Mouse (Mus musculus): ENCODE measurements around the gene Slc25a45.

DNA sequence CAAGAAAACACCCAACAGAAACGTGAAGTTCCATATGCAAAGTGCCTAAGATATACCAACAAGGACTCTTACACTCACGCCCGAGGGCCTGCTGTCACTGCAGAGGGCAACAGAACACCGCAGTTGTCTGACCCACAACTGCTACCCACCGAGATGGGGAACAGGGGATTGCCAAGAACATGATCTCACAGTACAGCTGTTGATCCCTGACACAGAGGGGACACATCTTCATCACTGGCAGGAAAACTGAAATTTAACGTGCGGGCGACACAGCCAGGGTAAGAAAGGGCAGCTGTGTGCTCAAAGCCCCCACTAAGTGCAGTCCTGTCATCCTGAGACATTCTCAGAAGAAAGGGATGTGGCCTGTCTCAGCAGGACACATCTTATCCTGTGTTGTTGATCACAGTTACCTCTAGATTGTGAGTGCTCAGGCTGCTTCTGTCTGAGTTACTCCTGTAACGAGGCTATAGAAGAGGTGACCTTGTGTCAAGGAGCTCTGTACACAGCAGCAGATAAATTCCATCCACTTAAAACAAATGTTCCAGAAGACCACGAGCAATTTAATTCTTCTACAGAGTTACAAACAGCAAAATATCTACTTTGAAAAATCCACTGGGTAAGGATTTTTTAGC is 40.6 kb upstream of the Slc25a45 start:
- no peak for TF ChIP-seq CTCF (IDR thresholded peaks at IDR 0.05; ENCODE audit: low read depth)
- no peak for TF ChIP-seq EP300 (IDR thresholded peaks at IDR 0.05; ENCODE audit: low read depth)

Data from liver, postnatal 0 days (tissue).